Mouse (Mus musculus) lung, embryonic 14.5 days (tissue): ENCODE data around the gene Alpl. TPM values are rescaled to one million over a fixed set of nuclear protein-coding genes. Genes with fewer than 3 reads are reported as not detected.

Source experiments
- ATAC-seq: fragments of 200-750 bp; cut with Nextera tagmentation; 2 replicates; pipeline ENCODE4 v1.8.0; 2017; ENCODE audit warnings: mild to moderate bottlenecking, moderate TSS enrichment, moderate library complexity; ENCODE audit not compliant: insufficient read depth
- DNase-seq: peaks from one replicate; pipeline ENCODE4 v3.0.0-alpha.2; 2015
- H3K27ac ChIP-seq: fragments of 300-500 bp; sonication (generic); 2 replicates; pipeline ENCODE4 v1.5.1; 2014; ENCODE audit warnings: low read depth, mild to moderate bottlenecking, moderate library complexity
- H3K27me3 ChIP-seq: fragments of 300-500 bp; sonication (generic); 2 replicates; pipeline ENCODE4 v1.6.1; 2014; ENCODE audit warnings: low read length, control low read depth; ENCODE audit not compliant: insufficient read depth
- H3K36me3 ChIP-seq: fragments of 300-500 bp; sonication (generic); 2 replicates; pipeline ENCODE4 v1.6.1; 2014; ENCODE audit warnings: control low read depth; ENCODE audit not compliant: insufficient read depth
- H3K4me1 ChIP-seq: fragments of 300-500 bp; sonication (generic); 2 replicates; pipeline ENCODE4 v1.6.1; 2014; ENCODE audit warnings: antibody characterized with exemption, control low read depth; ENCODE audit not compliant: insufficient read depth
- H3K4me2 ChIP-seq: fragments of 300-500 bp; sonication (generic); 2 replicates; pipeline ENCODE4 v1.6.1; 2014; ENCODE audit warnings: mild to moderate bottlenecking
- H3K4me3 ChIP-seq: fragments of 300-500 bp; sonication (generic); 2 replicates; pipeline ENCODE4 v1.5.1; 2014; ENCODE audit warnings: low read depth, low read length
- H3K9ac ChIP-seq: fragments of 300-500 bp; sonication (generic); 2 replicates; pipeline ENCODE4 v1.6.1; 2014
- H3K9me3 ChIP-seq: fragments of 300-500 bp; sonication (generic); 2 replicates; pipeline ENCODE4 v1.6.1; 2016; ENCODE audit warnings: low read depth, low read length, control low read depth
- CTCF ChIP-seq: IDR thresholded peaks from 2 replicates; pipeline ENCODE4 v1.5.1; 2016; ENCODE audit warnings: antibody characterized with exemption, low read depth
- WGBS: fragments of 180-500 bp; shearing (Covaris S2); extraction: QIAGEN DNeasy Blood & Tissue Kit; methylation state at CpG from one replicate; pipeline ENCODE4 v1.1.7; 2014; 5-methylcytosine and 5-hydroxymethylcytosine counted together
- polyA plus RNA-seq: library from polyadenylated mRNA; unstranded; fragments of >200 nt; fragmentation: Nextera tagmentation; extraction: Ambion mirVana; gene quantifications from 2 replicates; pipeline ENCODE4 v1.2.1, GENCODE M21; 2014

Gene Alpl
- polyA plus RNA-seq, 1 experiment from 2014 or later = 4.1 TPM

- peaks cover 26% of the 10 kb centered on the region for H3K27me3 ChIP-seq
- no peak overlapping the region for H3K4me2 ChIP-seq
- no peaks in the 10 kb centered on the region for H3K9me3 ChIP-seq
- no peak for DNase-seq
- H3K4me3 ChIP-seq = no peak overlapping the region
- no peaks in the 10 kb centered on the region for H3K4me1 ChIP-seq
- no peak overlapping the region for H3K9ac ChIP-seq
- H3K36me3 ChIP-seq = no peaks in the 10 kb centered on the region
- TF ChIP-seq CTCF = no peak
- no peak overlapping the region for H3K27ac ChIP-seq
- 74% methylated on average over 8 of the region's 8 CpGs for WGBS
- ATAC-seq = no peak
Observed at GRCm38 (mm10) chr4:137730757-137731156, 65.4 kb downstream of the Alpl start.

GRCm38 (mm10) chr4:137730134-137730533 is 66.0 kb downstream of the Alpl start:
- ATAC-seq (peak; percentile 42), DNase-seq (peak; percentile 96)
- H3K4me2 ChIP-seq = no peak overlapping the region
- H3K27ac ChIP-seq = no peak overlapping the region
- no peaks in the 10 kb centered on the region for H3K4me1 ChIP-seq
- 10% methylated on average over 3 of the region's 3 CpGs for WGBS
- H3K36me3 ChIP-seq = no peaks in the 10 kb centered on the region
- H3K9ac ChIP-seq = no peak overlapping the region
- H3K9me3 ChIP-seq = no peaks in the 10 kb centered on the region
- no peak overlapping the region for H3K4me3 ChIP-seq
- peak; percentile 99 for TF ChIP-seq CTCF
- H3K27me3 ChIP-seq = peaks cover 26% of the 10 kb centered on the region

- DNase-seq = no peak
- ATAC-seq = no peak
- 24% methylated on average over 24 of the region's 24 CpGs for WGBS
- peaks cover 31% of the 10 kb centered on the region for H3K27me3 ChIP-seq
- H3K4me1 ChIP-seq = no peaks in the 10 kb centered on the region
- H3K9me3 ChIP-seq = no peaks in the 10 kb centered on the region
- H3K4me2 ChIP-seq = peak overlapping the region; percentile 54
- no peak for TF ChIP-seq CTCF
- no peaks in the 10 kb centered on the region for H3K36me3 ChIP-seq
- peak overlapping the region; percentile 24 for H3K4me3 ChIP-seq
- no peak overlapping the region for H3K27ac ChIP-seq
- H3K9ac ChIP-seq = no peak overlapping the region; the same call in 1 of the 2 replicates
Observed at GRCm38 (mm10) chr4:137729155-137729855, 66.9 kb downstream of the Alpl start.

GRCm38 (mm10) chr4:137728399-137729154 is 67.6 kb downstream of the Alpl start:
- Histone ChIP-seq H3K27me3 (peaks cover 39% of the 10 kb centered on the region), H3K4me1 (no peaks in the 10 kb centered on the region), H3K27ac (no peak overlapping the region), H3K9me3 (no peaks in the 10 kb centered on the region), H3K4me2 (peak overlapping the region; percentile 54), H3K4me3 (peak overlapping the region; percentile 24), H3K9ac (no peak overlapping the region; the same call in 1 of the 2 replicates), H3K36me3 (no peaks in the 10 kb centered on the region)
- TF ChIP-seq CTCF = no peak
- ATAC-seq (peak; percentile 19; the same call in 1 of the 2 replicates), DNase-seq (peak; percentile 37)
- WGBS = 2% methylated on average over 17 of the region's 17 CpGs

- DNase-seq = peak; percentile 61
- WGBS = 6% methylated on average over 18 of the region's 18 CpGs
- H3K4me2 ChIP-seq = no peak overlapping the region
Observed at GRCm38 (mm10) chr4:137727506-137728187, 68.5 kb downstream of the Alpl start.

GRCm38 (mm10) chr4:137726739-137727505 is 69.3 kb downstream of the Alpl start:
- Histone ChIP-seq H3K9ac (no peak overlapping the region), H3K27ac (no peak overlapping the region), H3K4me1 (no peaks in the 10 kb centered on the region), H3K9me3 (no peaks in the 10 kb centered on the region), H3K4me2 (no peak overlapping the region), H3K36me3 (no peaks in the 10 kb centered on the region), H3K27me3 (peaks cover 46% of the 10 kb centered on the region), H3K4me3 (no peak overlapping the region)
- WGBS = 75% methylated on average over 18 of the region's 18 CpGs
- DNase-seq (no peak), ATAC-seq (no peak)
- TF ChIP-seq CTCF = no peak

More at GRCm38 (mm10) chr4:137727506-137728187, 68.5 kb downstream of the Alpl start:
- H3K4me3 ChIP-seq = no peak overlapping the region
- H3K4me1 ChIP-seq = no peaks in the 10 kb centered on the region
- H3K27me3 ChIP-seq = peaks cover 46% of the 10 kb centered on the region
- H3K9ac ChIP-seq = no peak overlapping the region
- no peak overlapping the region for H3K27ac ChIP-seq
- H3K9me3 ChIP-seq = no peaks in the 10 kb centered on the region
- no peak for TF ChIP-seq CTCF
- no peak for ATAC-seq
- H3K36me3 ChIP-seq = no peaks in the 10 kb centered on the region
